ENCODE assay signal across 17 mouse cellular contexts in genomic region chr13:5696377-5696776, GRCm38 (mm10).
"Had no signal": no experiment of that assay in that cellular context is flagged by ENCODE, and none has a peak within 500 bp of the region (broad histone marks: within the 10 kb centered on the region; RNA-seq: fewer than 3 reads in every experiment).

No protein-coding gene starts in this region.

- H3K27ac ChIP-seq: kidney, embryonic 15.5 days; liver, embryonic 13.5 days; midbrain, embryonic 10.5 days; midbrain, embryonic 13.5 days; neural tube, embryonic 13.5 days had no signal

- H3K27me3 ChIP-seq: kidney, embryonic 15.5 days; liver, embryonic 13.5 days; megakaryocyte, embryonic 14.5 days; midbrain, embryonic 13.5 days; neural tube, embryonic 13.5 days had no signal

- H3K9ac ChIP-seq: kidney, embryonic 15.5 days; liver, embryonic 13.5 days; lung, embryonic 14.5 days; midbrain, embryonic 13.5 days; neural tube, embryonic 13.5 days had no signal

- H3K9me3 ChIP-seq: liver, embryonic 13.5 days; neural tube, embryonic 13.5 days had no signal

- H3K4me3 ChIP-seq: kidney, embryonic 15.5 days; liver, embryonic 13.5 days; megakaryocyte, embryonic 14.5 days; midbrain, embryonic 10.5 days; midbrain, embryonic 13.5 days; myocyte; neural tube, embryonic 13.5 days had no signal

- H3K4me1 ChIP-seq: kidney, embryonic 15.5 days; liver, embryonic 13.5 days; midbrain, embryonic 10.5 days; midbrain, embryonic 13.5 days; neural tube, embryonic 13.5 days had no signal

- H3K36me3 ChIP-seq: kidney, embryonic 15.5 days; liver, embryonic 13.5 days; midbrain, embryonic 10.5 days; midbrain, embryonic 13.5 days; neural tube, embryonic 13.5 days had no signal

- ATAC-seq: lung, postnatal 0 days; midbrain, embryonic 13.5 days; midbrain, embryonic 16.5 days had no signal

- H3K4me2 ChIP-seq: kidney, embryonic 15.5 days; liver, embryonic 13.5 days; lung, embryonic 14.5 days; midbrain, embryonic 13.5 days; neural tube, embryonic 13.5 days had no signal

- DNase-seq: kidney, adult 8-10 months; kidney, postnatal 10 days; liver, embryonic 13.5 days; lung, embryonic 14.5 days; retina, postnatal 1 day; right cerebral cortex, postnatal 25 days; thymus, adult 2 months; thymus, postnatal 14 days; thymus, postnatal 4 days had no signal
